Mouse (Mus musculus): Measurements from ENCODE around the gene Prss43. TPM values are rescaled to one million over a fixed set of nuclear protein-coding genes. Genes with fewer than 3 reads are reported as not detected.
A peak's percentile ranks its signal among the peaks of the same experiment; 100 is the strongest.

Prss43 gene
- polyA plus RNA-seq, 1 experiment from 2014 or later, result not detected

DNA sequence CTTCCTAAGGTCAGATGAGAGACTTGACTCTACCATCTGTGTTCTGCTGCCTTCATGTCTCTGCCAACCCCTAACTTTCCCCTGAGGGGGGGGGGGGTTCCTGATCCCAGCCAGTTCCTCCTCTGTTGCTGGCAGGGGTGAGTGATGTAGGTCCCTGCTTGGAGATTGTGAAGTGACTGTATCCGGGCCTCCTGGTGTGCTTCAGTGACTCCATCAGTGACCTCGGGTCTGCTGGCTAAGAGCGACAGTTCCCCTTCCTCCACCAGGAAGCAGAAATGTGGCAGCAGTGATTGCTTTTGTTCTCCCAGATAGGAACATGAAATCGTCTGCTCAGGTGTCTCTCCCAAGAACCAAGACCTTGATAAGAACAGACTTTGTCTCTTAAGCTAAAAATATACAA lies 30.4 kb downstream of the Prss43 start:
- H3K4me1 ChIP-seq (ENCODE audit: control insufficient read depth, insufficient read depth, low read length), result 0 out of 2 replicates have a peak, but pooled peaks cover 6% of the 10 kb centered on the region
- no peaks in the 10 kb centered on the region for H3K36me3 ChIP-seq (ENCODE audit: control insufficient read depth, insufficient read depth, low read length)
- H3K9ac ChIP-seq (ENCODE audit: low read length), result no peak overlapping the region
- 0 out of 2 replicates have a peak, but pooled peaks have one; percentile 13 for ATAC-seq (ENCODE audit: insufficient read depth, low FRiP score)
- peaks cover 2% of the 10 kb centered on the region; the same call in 1 of the 2 replicates for H3K27me3 ChIP-seq (ENCODE audit: control insufficient read depth, insufficient read depth, low read length)
- WGBS, result 44% methylated on average over 4 of the region's 4 CpGs
- H3K27ac ChIP-seq (ENCODE audit: low read length), result no peak overlapping the region
- H3K4me3 ChIP-seq (replicated peaks; ENCODE audit: low read length), result no peak overlapping the region
- no peaks in the 10 kb centered on the region for H3K9me3 ChIP-seq (replicated peaks; ENCODE audit: control insufficient read depth, low read length)
- no peak overlapping the region for H3K4me2 ChIP-seq (ENCODE audit: low read depth, low read length)

GRCm38 (mm10) chr9:110857781-110858472 lies 31.4 kb downstream of the Prss43 start, which contains the start of gene Prss50:
Prss50 (plus strand) TSS chr9:110857967.
- no peak within 1 kb of the TSS for H3K27ac ChIP-seq (ENCODE audit: low read length)

DNA sequence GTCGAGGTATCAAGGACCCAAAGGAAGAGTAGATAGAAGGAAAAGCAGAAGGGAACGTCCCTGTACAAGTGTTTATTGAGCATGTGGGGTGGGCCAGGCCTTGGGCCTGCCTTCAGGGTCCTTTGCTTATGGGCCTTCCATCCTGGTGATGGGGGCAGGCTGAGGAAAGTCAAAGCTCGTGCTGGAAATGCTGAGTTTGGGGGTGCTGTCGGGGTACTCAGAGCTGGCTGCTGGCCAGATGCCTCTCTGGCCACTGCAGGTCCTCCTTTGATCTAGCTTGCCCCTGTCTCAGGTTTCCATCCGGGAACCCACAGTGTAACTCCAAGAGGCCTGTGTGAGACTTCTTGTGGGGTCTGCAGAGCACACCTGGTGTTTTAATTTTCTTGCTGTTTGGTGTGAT lies 32.0 kb downstream of the Prss43 start:
- H3K4me2 ChIP-seq (ENCODE audit: low read depth, low read length), result no peak overlapping the region
- no peak overlapping the region for H3K27ac ChIP-seq (ENCODE audit: low read length)
- peaks cover 2% of the 10 kb centered on the region; the same call in 1 of the 2 replicates for H3K27me3 ChIP-seq (ENCODE audit: control insufficient read depth, insufficient read depth, low read length)
- no peak overlapping the region for H3K9ac ChIP-seq (ENCODE audit: low read length)
- 43% methylated on average over 5 of the region's 5 CpGs for WGBS
- H3K36me3 ChIP-seq (ENCODE audit: control insufficient read depth, insufficient read depth, low read length), result no peaks in the 10 kb centered on the region
- H3K4me3 ChIP-seq (replicated peaks; ENCODE audit: low read length), result no peak overlapping the region
- no peaks in the 10 kb centered on the region for H3K9me3 ChIP-seq (replicated peaks; ENCODE audit: control insufficient read depth, low read length)
- H3K4me1 ChIP-seq (ENCODE audit: control insufficient read depth, insufficient read depth, low read length), result 0 out of 2 replicates have a peak, but pooled peaks cover 6% of the 10 kb centered on the region
- no peak for ATAC-seq (ENCODE audit: insufficient read depth, low FRiP score)

More at GRCm38 (mm10) chr9:110857781-110858472, 31.4 kb downstream of the Prss43 start, which contains the start of gene Prss50:
- H3K4me2 ChIP-seq (ENCODE audit: low read depth, low read length), result peak within 1 kb of the TSS; percentile 46
- H3K27me3 ChIP-seq (ENCODE audit: control insufficient read depth, insufficient read depth, low read length), result peaks cover 2% of the 10 kb centered on the region; the same call in 1 of the 2 replicates
- WGBS, result 8% methylated on average over 49 of the region's 50 CpGs
- H3K4me1 ChIP-seq (ENCODE audit: control insufficient read depth, insufficient read depth, low read length), result 0 out of 2 replicates have a peak, but pooled peaks cover 6% of the 10 kb centered on the region
- H3K4me3 ChIP-seq (replicated peaks; ENCODE audit: low read length), result peak within 1 kb of the TSS; percentile 32
- ATAC-seq (ENCODE audit: insufficient read depth, low FRiP score), result 0 out of 2 replicates have a peak, but pooled peaks have one; percentile 17
- no peaks in the 10 kb centered on the region for H3K36me3 ChIP-seq (ENCODE audit: control insufficient read depth, insufficient read depth, low read length)
- no peaks in the 10 kb centered on the region for H3K9me3 ChIP-seq (replicated peaks; ENCODE audit: control insufficient read depth, low read length)
- peak within 1 kb of the TSS; percentile 50; the same call in 1 of the 2 replicates for H3K9ac ChIP-seq (ENCODE audit: low read length)

DNA sequence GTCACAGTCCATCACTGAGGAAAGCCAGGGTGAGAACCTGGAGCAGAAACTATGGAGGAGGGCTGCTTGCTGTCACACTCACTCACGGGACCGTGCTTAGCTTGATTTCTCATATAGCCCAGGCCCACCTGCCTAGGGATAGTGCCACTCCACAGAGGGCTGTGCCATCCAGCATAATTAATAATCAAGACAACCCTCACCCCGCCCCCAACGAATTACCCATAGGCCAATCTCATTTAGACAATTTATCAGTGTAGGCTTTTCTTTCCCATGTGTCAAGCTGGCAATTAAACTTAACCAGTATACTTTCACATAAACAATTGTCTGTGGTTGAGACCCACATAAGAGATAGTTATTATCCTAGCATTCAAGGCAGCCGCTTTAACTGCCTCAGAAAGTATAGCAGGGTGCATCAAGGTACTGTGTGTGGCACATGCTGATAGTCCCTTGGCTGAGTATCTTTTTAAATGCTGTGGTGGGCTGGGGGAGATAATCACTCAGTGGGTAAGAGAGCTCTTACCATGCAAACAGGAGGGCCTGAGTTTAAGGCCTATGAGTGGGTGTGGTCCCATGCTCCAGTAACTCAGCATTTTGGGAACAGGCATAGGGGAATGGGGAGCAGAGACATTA lies 32.6 kb downstream of the Prss43 start:
- H3K27me3 ChIP-seq (ENCODE audit: control insufficient read depth, insufficient read depth, low read length), result peaks cover 2% of the 10 kb centered on the region; the same call in 1 of the 2 replicates
- no peaks in the 10 kb centered on the region for H3K9me3 ChIP-seq (replicated peaks; ENCODE audit: control insufficient read depth, low read length)
- H3K4me3 ChIP-seq (replicated peaks; ENCODE audit: low read length), result no peak overlapping the region
- WGBS, result 79% methylated on average over 5 of the region's 5 CpGs
- no peak for ATAC-seq (ENCODE audit: insufficient read depth, low FRiP score)
- H3K27ac ChIP-seq (ENCODE audit: low read length), result no peak overlapping the region
- 0 out of 2 replicates have a peak, but pooled peaks cover 6% of the 10 kb centered on the region for H3K4me1 ChIP-seq (ENCODE audit: control insufficient read depth, insufficient read depth, low read length)
- H3K36me3 ChIP-seq (ENCODE audit: control insufficient read depth, insufficient read depth, low read length), result no peaks in the 10 kb centered on the region
- no peak overlapping the region for H3K4me2 ChIP-seq (ENCODE audit: low read depth, low read length)
- H3K9ac ChIP-seq (ENCODE audit: low read length), result no peak overlapping the region

- Histone ChIP-seq H3K4me2 (ENCODE audit: low read depth, low read length) (no peak overlapping the region), H3K36me3 (ENCODE audit: control insufficient read depth, insufficient read depth, low read length) (no peaks in the 10 kb centered on the region), H3K27me3 (ENCODE audit: control insufficient read depth, insufficient read depth, low read length) (peaks cover 14% of the 10 kb centered on the region), H3K9me3 (replicated peaks; ENCODE audit: control insufficient read depth, low read length) (no peaks in the 10 kb centered on the region), H3K9ac (ENCODE audit: low read length) (no peak overlapping the region), H3K4me1 (ENCODE audit: control insufficient read depth, insufficient read depth, low read length) (0 out of 2 replicates have a peak, but pooled peaks cover 4% of the 10 kb centered on the region), H3K4me3 (replicated peaks; ENCODE audit: low read length) (no peak overlapping the region), H3K27ac (ENCODE audit: low read length) (no peak overlapping the region)
- no peak for ATAC-seq (ENCODE audit: insufficient read depth, low FRiP score)
- WGBS, result 16% methylated on average over 7 of the region's 7 CpGs
Observed at GRCm38 (mm10) chr9:110871030-110871429, 44.5 kb downstream of the Prss43 start.

DNA sequence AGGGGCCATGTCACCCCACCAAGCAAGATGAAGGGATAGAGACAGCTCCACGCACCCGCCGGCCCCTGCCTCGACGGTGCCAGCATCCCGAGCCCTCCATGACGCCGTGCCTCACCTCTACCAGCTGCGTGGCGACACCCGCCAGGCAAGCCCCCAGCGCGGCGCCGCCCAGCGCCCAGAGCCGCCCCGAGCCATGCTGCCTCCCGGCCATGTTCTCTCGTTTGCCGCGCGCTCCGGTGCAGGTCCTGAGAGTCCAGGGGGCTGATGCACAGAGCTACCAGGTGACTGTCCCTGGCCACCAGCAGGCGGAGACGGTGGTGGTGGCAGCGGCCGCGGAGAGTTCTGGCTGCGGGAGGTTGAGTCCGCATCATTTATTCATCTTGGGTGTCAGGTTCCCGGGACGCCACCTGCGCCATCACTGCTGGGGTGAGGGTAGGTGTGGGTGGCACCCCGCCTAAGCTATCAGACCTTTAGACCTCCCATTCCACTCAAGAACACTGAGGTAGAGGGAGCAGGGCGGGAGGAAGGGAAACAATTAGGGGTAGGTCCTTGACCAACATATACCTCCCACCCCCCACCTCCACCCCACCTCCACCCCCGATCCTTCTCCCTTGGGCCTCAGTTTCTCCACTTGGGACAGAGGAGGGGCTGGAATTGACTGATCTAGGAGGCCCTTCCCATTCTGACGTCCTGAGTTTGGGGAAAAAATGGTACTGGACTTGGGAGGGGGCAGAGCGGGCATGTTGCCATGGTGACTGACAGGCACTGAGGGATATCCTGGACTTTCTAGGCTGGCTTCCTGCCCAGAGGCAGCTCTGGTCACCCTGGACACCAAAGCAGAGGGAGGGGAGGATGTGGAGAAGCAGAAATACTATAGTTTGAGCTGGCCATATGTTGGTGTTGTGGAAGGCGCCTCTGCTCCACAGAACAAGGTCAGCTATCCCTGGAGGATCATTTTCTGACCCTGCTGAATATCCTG lies 47.5 kb downstream of the Prss43 start:
- Histone ChIP-seq H3K4me2 (ENCODE audit: low read depth, low read length) (peak overlapping the region; percentile 53), H3K27ac (ENCODE audit: low read length) (no peak overlapping the region), H3K27me3 (ENCODE audit: control insufficient read depth, insufficient read depth, low read length) (peaks cover 14% of the 10 kb centered on the region), H3K9me3 (replicated peaks; ENCODE audit: control insufficient read depth, low read length) (no peaks in the 10 kb centered on the region), H3K4me3 (replicated peaks; ENCODE audit: low read length) (peak overlapping the region; percentile 37), H3K9ac (ENCODE audit: low read length) (peak overlapping the region; percentile 58), H3K36me3 (ENCODE audit: control insufficient read depth, insufficient read depth, low read length) (no peaks in the 10 kb centered on the region), H3K4me1 (ENCODE audit: control insufficient read depth, insufficient read depth, low read length) (0 out of 2 replicates have a peak, but pooled peaks cover 4% of the 10 kb centered on the region)
- peak; percentile 31; the same call in 1 of the 2 replicates for ATAC-seq (ENCODE audit: insufficient read depth, low FRiP score)
- WGBS, result 8% methylated on average over 40 of the region's 40 CpGs

DNA sequence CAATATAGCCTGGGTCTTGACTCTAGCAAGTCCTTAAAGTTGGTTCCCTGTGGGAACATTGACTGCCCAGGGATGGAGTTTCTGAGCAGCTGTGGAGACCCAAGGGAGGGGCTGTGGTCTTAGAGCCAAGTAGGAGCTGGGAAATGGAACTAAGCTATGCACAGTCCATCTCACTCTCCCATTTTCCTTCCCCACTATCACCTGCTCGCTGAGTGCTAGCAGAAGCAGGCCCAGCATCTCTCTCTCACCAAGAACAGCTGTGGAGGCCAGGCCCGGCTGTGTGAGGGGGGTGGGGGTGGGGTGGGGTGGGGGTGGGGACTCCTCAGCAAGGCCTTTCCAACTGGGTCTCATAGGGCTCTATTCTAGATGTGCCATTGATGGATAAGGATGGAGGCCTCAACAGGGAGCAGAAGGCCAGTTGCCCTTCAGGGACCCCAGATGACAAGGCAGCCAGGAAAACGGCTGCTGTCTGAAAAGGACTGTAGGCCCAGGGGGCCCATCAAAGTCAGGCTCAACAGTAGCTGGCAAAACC lies 48.2 kb downstream of the Prss43 start:
- Histone ChIP-seq H3K4me3 (replicated peaks; ENCODE audit: low read length) (no peak overlapping the region), H3K27ac (ENCODE audit: low read length) (no peak overlapping the region), H3K4me1 (ENCODE audit: control insufficient read depth, insufficient read depth, low read length) (peaks cover 4% of the 10 kb centered on the region; the same call in 1 of the 2 replicates), H3K4me2 (ENCODE audit: low read depth, low read length) (no peak overlapping the region), H3K9ac (ENCODE audit: low read length) (no peak overlapping the region), H3K9me3 (replicated peaks; ENCODE audit: control insufficient read depth, low read length) (no peaks in the 10 kb centered on the region), H3K27me3 (ENCODE audit: control insufficient read depth, insufficient read depth, low read length) (peaks cover 14% of the 10 kb centered on the region), H3K36me3 (ENCODE audit: control insufficient read depth, insufficient read depth, low read length) (no peaks in the 10 kb centered on the region)
- no peak for ATAC-seq (ENCODE audit: insufficient read depth, low FRiP score)
- 14% methylated on average over 3 of the region's 3 CpGs for WGBS

- H3K27me3 ChIP-seq (ENCODE audit: control insufficient read depth, insufficient read depth, low read length), result peaks cover 14% of the 10 kb centered on the region
- peaks cover 5% of the 10 kb centered on the region for H3K4me1 ChIP-seq (ENCODE audit: control insufficient read depth, insufficient read depth, low read length)
- no peak overlapping the region for H3K4me3 ChIP-seq (replicated peaks; ENCODE audit: low read length)
- H3K27ac ChIP-seq (ENCODE audit: low read length), result no peak overlapping the region
- H3K4me2 ChIP-seq (ENCODE audit: low read depth, low read length), result no peak overlapping the region
- no peak for ATAC-seq (ENCODE audit: insufficient read depth, low FRiP score)
- H3K9me3 ChIP-seq (replicated peaks; ENCODE audit: control insufficient read depth, low read length), result no peaks in the 10 kb centered on the region
- no peak overlapping the region for H3K9ac ChIP-seq (ENCODE audit: low read length)
- WGBS, result 25% methylated on average over 5 of the region's 6 CpGs
- no peaks in the 10 kb centered on the region for H3K36me3 ChIP-seq (ENCODE audit: control insufficient read depth, insufficient read depth, low read length)
Observed at GRCm38 (mm10) chr9:110875288-110875695, 48.8 kb downstream of the Prss43 start.

Measured in stomach, embryonic 16.5 days (tissue).